Mouse (Mus musculus) stomach, postnatal 0 days (tissue): ENCODE results near the gene Tbc1d10a. TPM values are rescaled to one million over a fixed set of nuclear protein-coding genes. Genes with fewer than 3 reads are reported as not detected.

Source experiments
- ATAC-seq: fragments of 200-750 bp; cut with Nextera tagmentation; 2 replicates; pipeline ENCODE4 v1.8.0; 2017; ENCODE audit not compliant: low FRiP score, low TSS enrichment
- DNase-seq: peaks from one replicate; pipeline ENCODE4 v3.0.0-alpha.2; 2016; ENCODE audit warnings: low spot score
- H3K27ac ChIP-seq: fragments of 300-500 bp; sonication (generic); replicated peaks from 2 replicates; pipeline ENCODE4 v1.5.1; 2014; ENCODE audit warnings: mild to moderate bottlenecking, control low read depth
- H3K27me3 ChIP-seq: fragments of 300-500 bp; sonication (generic); 2 replicates; pipeline ENCODE4 v1.6.1; 2014; ENCODE audit warnings: low read length; ENCODE audit not compliant: control insufficient read depth, insufficient read depth
- H3K36me3 ChIP-seq: fragments of 300-500 bp; sonication (generic); 2 replicates; pipeline ENCODE4 v1.6.1; 2014; ENCODE audit warnings: low read length, mixed read lengths; ENCODE audit not compliant: control insufficient read depth, insufficient read depth
- H3K4me1 ChIP-seq: fragments of 300-500 bp; sonication (generic); replicated peaks from 2 replicates; pipeline ENCODE4 v1.6.1; 2014; ENCODE audit warnings: antibody characterized with exemption; ENCODE audit not compliant: control insufficient read depth, insufficient read depth
- H3K4me2 ChIP-seq: fragments of 300-500 bp; sonication (generic); replicated peaks from 2 replicates; pipeline ENCODE4 v1.6.1; 2014; ENCODE audit warnings: low read depth, mild to moderate bottlenecking, control low read depth, moderate library complexity
- H3K4me3 ChIP-seq: fragments of 300-500 bp; sonication (generic); 2 replicates; pipeline ENCODE4 v1.5.1; 2014; ENCODE audit warnings: low read depth, low read length, control low read depth
- H3K9ac ChIP-seq: fragments of 300-500 bp; sonication (generic); 2 replicates; pipeline ENCODE4 v1.6.1; 2014; ENCODE audit warnings: mild to moderate bottlenecking, low read length, control low read depth, mixed read lengths
- H3K9me3 ChIP-seq: fragments of 300-500 bp; sonication (generic); 2 replicates; pipeline ENCODE4 v1.6.1; 2016; ENCODE audit warnings: low read length; ENCODE audit not compliant: control insufficient read depth
- CTCF ChIP-seq: IDR thresholded peaks from 2 replicates; pipeline ENCODE4 v1.5.1; 2016; ENCODE audit warnings: antibody characterized with exemption, low read depth, mild to moderate bottlenecking, moderate library complexity
- EP300 ChIP-seq: optimal IDR thresholded peaks from 2 replicates; pipeline ENCODE3; 2016; ENCODE audit warnings: antibody characterized with exemption
- WGBS: fragments of 180-500 bp; shearing (Covaris S2); extraction: QIAGEN DNeasy Blood & Tissue Kit; methylation state at CpG from one replicate; pipeline ENCODE4 v1.1.7; 2014; 5-methylcytosine and 5-hydroxymethylcytosine counted together
- polyA plus RNA-seq: library from polyadenylated mRNA; unstranded; fragments of >200 nt; fragmentation: Nextera tagmentation; extraction: Ambion mirVana; gene quantifications from 2 replicates; pipeline ENCODE4 v1.2.1, GENCODE M21; 2015

Gene Tbc1d10a
- polyA plus RNA-seq, 1 experiment from 2014 or later = 35.1 TPM

DNA sequence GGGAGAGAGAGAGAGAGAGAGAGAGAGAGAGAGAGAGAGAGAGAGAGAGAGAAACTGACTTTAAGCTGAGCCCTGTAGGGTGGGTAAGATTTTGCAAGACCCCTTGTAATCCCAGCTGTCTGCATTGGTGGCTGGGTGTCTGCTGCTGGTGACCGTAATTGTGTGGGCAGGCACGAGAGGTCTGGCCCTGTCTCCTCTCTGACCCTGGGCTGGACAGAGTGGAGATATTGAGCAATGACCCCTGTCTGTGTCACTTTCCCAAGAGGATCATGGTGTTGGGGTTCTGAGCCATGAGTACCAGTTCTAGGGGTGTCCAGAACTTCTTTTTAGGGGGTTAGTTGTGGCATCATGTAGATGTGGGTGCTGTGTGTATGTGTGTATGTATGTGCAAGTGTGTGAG is 37.6 kb downstream of the Tbc1d10a start:
- Histone ChIP-seq H3K9me3 (no peaks in the 10 kb centered on the region), H3K4me3 (no peak overlapping the region), H3K9ac (no peak overlapping the region), H3K4me1 (no peaks in the 10 kb centered on the region), H3K27ac (no peak overlapping the region), H3K27me3 (no peaks in the 10 kb centered on the region), H3K36me3 (no peaks in the 10 kb centered on the region), H3K4me2 (no peak overlapping the region)
- WGBS = 47% methylated on average over 2 of the region's 2 CpGs
- TF ChIP-seq CTCF = no peak
- TF ChIP-seq EP300 = no peak
- DNase-seq (no peak), ATAC-seq (no peak)

DNA sequence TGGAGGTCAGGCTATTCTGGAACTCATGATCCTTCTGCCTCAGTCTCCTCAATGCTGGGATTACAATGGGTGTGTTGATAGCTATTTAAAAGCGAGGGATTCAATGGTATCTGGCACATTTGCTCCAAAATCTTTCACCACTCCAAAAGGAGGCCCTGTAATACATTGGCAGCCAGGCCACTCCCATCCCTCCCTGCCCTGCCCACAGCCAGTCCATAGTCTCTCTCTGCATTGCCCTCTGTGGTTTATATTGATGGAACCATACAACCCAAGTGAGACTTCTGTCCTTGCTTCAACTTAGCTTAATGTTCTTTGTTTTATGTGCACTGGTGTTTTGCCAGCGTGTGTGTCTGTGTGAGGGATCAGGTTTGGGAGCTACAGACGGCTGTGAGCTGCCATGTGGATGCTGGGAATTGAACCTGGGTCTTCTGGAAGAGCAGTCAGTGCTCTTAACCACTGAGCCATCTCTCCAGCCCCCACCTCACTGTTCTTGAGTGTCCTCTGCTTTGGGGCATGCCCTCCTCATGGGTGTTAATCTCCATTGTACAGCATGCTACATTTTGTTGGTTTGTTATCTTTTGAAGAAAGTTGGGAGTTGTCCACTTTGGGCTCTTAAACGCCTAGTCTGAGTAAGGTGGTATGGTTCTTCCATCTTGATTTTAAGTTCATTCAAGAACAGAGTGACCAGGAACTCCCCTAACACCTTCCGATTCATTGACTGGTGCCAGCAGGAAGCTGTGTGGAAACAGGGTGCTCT is 40.2 kb downstream of the Tbc1d10a start:
- no peak overlapping the region for H3K27ac ChIP-seq
- no peak for DNase-seq

DNA sequence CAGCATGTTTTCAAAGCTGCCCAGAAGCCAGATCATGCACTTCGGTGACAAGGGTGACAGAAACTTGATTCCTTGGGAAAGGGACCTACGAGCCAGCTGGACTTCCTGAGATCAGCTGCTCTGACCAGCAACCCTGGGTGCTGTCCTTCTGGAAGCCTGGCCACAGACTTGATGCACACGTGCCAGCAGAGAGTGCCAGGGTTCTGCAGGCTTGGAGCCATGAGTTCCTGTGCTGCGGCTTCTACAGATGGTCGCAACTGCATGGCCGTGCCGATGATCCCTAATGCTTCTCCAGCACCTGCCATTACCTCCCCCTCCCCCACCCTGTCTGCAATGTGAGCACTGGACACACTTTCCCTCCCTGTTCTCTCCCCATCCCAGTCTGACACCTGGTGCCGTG is 41.9 kb downstream of the Tbc1d10a start:
- Histone ChIP-seq H3K9me3 (no peaks in the 10 kb centered on the region), H3K36me3 (no peaks in the 10 kb centered on the region), H3K27me3 (no peaks in the 10 kb centered on the region), H3K9ac (no peak overlapping the region), H3K4me3 (no peak overlapping the region), H3K27ac (no peak overlapping the region), H3K4me2 (no peak overlapping the region), H3K4me1 (no peaks in the 10 kb centered on the region)
- TF ChIP-seq EP300 (no peak), CTCF (no peak)
- ATAC-seq (no peak), DNase-seq (no peak)
- WGBS = 31% methylated on average over 8 of the region's 8 CpGs

More for the DNA sequence above, 40.2 kb downstream of the Tbc1d10a start:
- no peak for ATAC-seq
- no peak overlapping the region for H3K4me2 ChIP-seq
- H3K4me3 ChIP-seq = no peak overlapping the region
- no peaks in the 10 kb centered on the region for H3K27me3 ChIP-seq
- TF ChIP-seq CTCF (no peak), EP300 (no peak)
- 78% methylated on average over 5 of the region's 5 CpGs for WGBS
- H3K9ac ChIP-seq = no peak overlapping the region
- H3K9me3 ChIP-seq = no peaks in the 10 kb centered on the region
- H3K4me1 ChIP-seq = no peaks in the 10 kb centered on the region
- H3K36me3 ChIP-seq = no peaks in the 10 kb centered on the region

DNA sequence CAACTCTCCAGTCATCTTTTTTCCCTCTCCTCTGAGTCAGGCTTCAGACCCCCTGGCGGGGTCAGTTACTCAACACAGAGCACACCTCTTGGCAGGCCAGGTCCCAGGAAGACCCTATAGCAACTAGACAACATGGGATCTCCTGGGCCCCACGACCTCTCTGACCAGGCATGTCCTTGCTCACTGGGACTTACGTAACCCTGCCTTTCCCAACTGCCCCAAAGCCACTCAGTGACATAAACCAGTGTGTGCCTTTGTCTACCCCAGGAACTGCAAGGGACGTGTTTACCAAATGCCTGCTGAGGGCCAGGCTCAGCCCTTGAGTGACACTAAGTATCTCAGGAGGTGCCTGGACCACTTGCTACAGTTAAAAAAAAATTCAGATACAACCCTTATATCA is 43.3 kb downstream of the Tbc1d10a start:
- H3K9me3 ChIP-seq = no peaks in the 10 kb centered on the region
- no peak overlapping the region for H3K4me2 ChIP-seq
- no peaks in the 10 kb centered on the region for H3K27me3 ChIP-seq
- H3K4me3 ChIP-seq = no peak overlapping the region
- H3K27ac ChIP-seq = no peak overlapping the region
- DNase-seq (no peak), ATAC-seq (no peak)
- TF ChIP-seq EP300 (no peak), CTCF (no peak)
- no peak overlapping the region for H3K9ac ChIP-seq
- H3K4me1 ChIP-seq = no peaks in the 10 kb centered on the region
- H3K36me3 ChIP-seq = no peaks in the 10 kb centered on the region
- 67% methylated on average over 4 of the region's 4 CpGs for WGBS

DNA sequence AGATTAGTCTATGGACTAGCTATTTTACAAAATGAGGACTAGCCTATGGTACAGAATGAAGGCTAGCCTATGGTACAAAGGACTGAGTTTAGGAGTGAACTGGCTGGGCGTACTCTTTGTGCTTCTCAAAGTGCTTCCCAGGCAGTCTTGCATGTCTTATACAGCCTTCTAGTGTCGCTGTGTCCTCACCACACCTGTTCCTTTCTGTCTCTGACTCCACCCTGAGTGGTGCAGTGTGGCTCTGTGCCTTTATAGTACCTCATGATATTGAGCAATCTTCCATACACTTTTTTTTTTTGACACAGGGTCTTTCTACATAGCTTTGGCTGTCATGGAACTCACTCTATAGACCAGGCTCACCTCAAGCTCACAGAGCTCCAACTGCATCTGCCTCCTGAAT is 44.8 kb downstream of the Tbc1d10a start:
- Histone ChIP-seq H3K4me1 (no peaks in the 10 kb centered on the region), H3K27ac (no peak overlapping the region), H3K4me3 (no peak overlapping the region), H3K4me2 (no peak overlapping the region), H3K27me3 (no peaks in the 10 kb centered on the region), H3K36me3 (no peaks in the 10 kb centered on the region), H3K9me3 (no peaks in the 10 kb centered on the region), H3K9ac (no peak overlapping the region)
- WGBS = 73% methylated on average over 2 of the region's 2 CpGs
- no peak for ATAC-seq
- TF ChIP-seq EP300 = no peak
- TF ChIP-seq CTCF = no peak
- DNase-seq = no peak

DNA sequence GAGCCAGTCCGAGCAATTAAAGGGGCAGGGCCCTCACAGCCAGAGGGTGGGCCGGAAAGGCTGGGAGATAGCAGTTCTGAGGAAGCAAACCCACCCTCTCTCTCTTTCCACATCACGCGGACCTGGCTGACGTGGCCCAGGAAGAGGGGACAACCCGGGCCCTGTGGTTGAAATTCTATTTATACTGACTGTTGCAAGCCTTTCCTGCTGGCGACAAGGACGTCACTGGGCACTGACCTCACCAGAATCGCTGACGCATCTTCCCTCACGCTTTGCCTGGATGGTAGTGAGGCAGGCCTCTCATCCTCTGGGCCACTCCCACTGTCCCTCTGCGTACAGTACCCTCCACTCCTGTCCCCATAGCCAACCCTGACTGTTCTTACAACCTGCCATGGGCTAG is 46.1 kb downstream of the Tbc1d10a start:
- H3K27me3 ChIP-seq = no peaks in the 10 kb centered on the region
- ATAC-seq (peak; percentile 6; the same call in 1 of the 2 replicates), DNase-seq (no peak)
- no peak overlapping the region for H3K9ac ChIP-seq
- no peaks in the 10 kb centered on the region for H3K36me3 ChIP-seq
- no peaks in the 10 kb centered on the region for H3K4me1 ChIP-seq
- TF ChIP-seq EP300 (no peak), CTCF (no peak)
- no peak overlapping the region for H3K27ac ChIP-seq
- 54% methylated on average over 12 of the region's 12 CpGs for WGBS
- H3K4me3 ChIP-seq = no peak overlapping the region
- H3K9me3 ChIP-seq = no peaks in the 10 kb centered on the region
- no peak overlapping the region for H3K4me2 ChIP-seq
